Comparison of ENCODE assay signal across 9 mouse cellular contexts in genomic region chr12:25924526-25924925, GRCm38 (mm10).
DNase-seq lines count a peak whose midpoint lies in the region; ATAC-seq and TF ChIP-seq lines count a peak whose summit lies in the region.
"Had no signal": no experiment of that assay in that cellular context is flagged by ENCODE, and none has a peak within 500 bp of the region (broad histone marks: within the 10 kb centered on the region; RNA-seq: fewer than 3 reads in every experiment).

No protein-coding gene starts in this region.

- peak; percentile 82 for DNase-seq in brain, embryonic 14.5 days (ENCODE audit: low read depth)
- DNase-seq in forebrain, postnatal 0 days, result peak; percentile 55
- peak; percentile 47 for DNase-seq in layer of hippocampus, adult 9-11 months
- no peak for DNase-seq in heart, adult 18-20 months
- DNase-seq in adrenal gland, postnatal 14 days, result no peak
- no peak for DNase-seq in gastrocnemius, postnatal 14 days
- DNase-seq: gastrocnemius, adult 2 months; lung, postnatal 4 days had no signal

- peak; percentile 81 for ATAC-seq in forebrain, postnatal 0 days
- ATAC-seq in neural tube, embryonic 14.5 days (ENCODE audit: low read depth), result peak; percentile 51; the same call in 1 of the 2 replicates

- peak overlapping the region; percentile 68; the same call in 1 of the 2 replicates for H3K27ac ChIP-seq in forebrain, postnatal 0 days (ENCODE audit: low read depth, low read length)
- no peak overlapping the region for H3K27ac ChIP-seq in neural tube, embryonic 14.5 days (ENCODE audit: low read depth, low read length)
- H3K27ac ChIP-seq: gastrocnemius, adult 2 months had no signal

- H3K27me3 ChIP-seq in forebrain, postnatal 0 days (ENCODE audit: insufficient read depth, low read length), result no peaks in the 10 kb centered on the region
- H3K27me3 ChIP-seq in neural tube, embryonic 14.5 days (ENCODE audit: control insufficient read depth, insufficient read depth, low read length), result no peaks in the 10 kb centered on the region

- no peaks in the 10 kb centered on the region for H3K36me3 ChIP-seq in forebrain, postnatal 0 days (ENCODE audit: insufficient read depth)
- no peaks in the 10 kb centered on the region for H3K36me3 ChIP-seq in neural tube, embryonic 14.5 days (ENCODE audit: control insufficient read depth, insufficient read depth, low read length)

- H3K9me3 ChIP-seq in forebrain, postnatal 0 days (ENCODE audit: low read length), result no peaks in the 10 kb centered on the region
- no peaks in the 10 kb centered on the region for H3K9me3 ChIP-seq in neural tube, embryonic 14.5 days (ENCODE audit: control insufficient read depth, low read length)

- intact Hi-C loops in gastrocnemius, postnatal 14 days (cut with DNase I; ENCODE audit: low total_unique reads), result no loop called here

- peaks cover 5% of the 10 kb centered on the region for H3K4me1 ChIP-seq in forebrain, postnatal 0 days (ENCODE audit: insufficient read depth)
- peaks cover 8% of the 10 kb centered on the region for H3K4me1 ChIP-seq in neural tube, embryonic 14.5 days (ENCODE audit: control insufficient read depth, insufficient read depth, low read length)

- TF ChIP-seq CTCF in brain, embryonic 14.5 days (IDR thresholded peaks at IDR 0.05; ENCODE audit: borderline replicate concordance, extremely low read depth, insufficient read depth, insufficient read length), result no peak
- TF ChIP-seq CTCF in forebrain, postnatal 0 days (IDR thresholded peaks at IDR 0.05; ENCODE audit: low read depth), result no peak

- WGBS in forebrain, postnatal 0 days, result 31% methylated on average over 9 of the region's 9 CpGs
- 49% methylated on average over 9 of the region's 9 CpGs for WGBS in neural tube, embryonic 14.5 days

- H3K4me2 ChIP-seq in forebrain, postnatal 0 days (ENCODE audit: low read depth), result no peak overlapping the region
- no peak overlapping the region for H3K4me2 ChIP-seq in neural tube, embryonic 14.5 days (ENCODE audit: low read depth, low read length)

- H3K4me3 ChIP-seq in forebrain, postnatal 0 days (ENCODE audit: low read depth, low read length), result no peak overlapping the region
- H3K4me3 ChIP-seq in neural tube, embryonic 14.5 days (ENCODE audit: low read depth, low read length), result no peak overlapping the region
- H3K4me3 ChIP-seq: gastrocnemius, adult 2 months had no signal

- no peak for TF ChIP-seq POLR2A in brain, embryonic 14.5 days (IDR thresholded peaks at IDR 0.05; ENCODE audit: borderline replicate concordance, extremely low read depth, insufficient read depth, insufficient read length, poor library complexity, severe bottlenecking)

- H3K9ac ChIP-seq in forebrain, postnatal 0 days, result no peak overlapping the region
- no peak overlapping the region for H3K9ac ChIP-seq in neural tube, embryonic 14.5 days (replicated peaks; ENCODE audit: low read depth, low read length)

Comparison
In these comparisons a context has a peak if more than half of its experiments do, and no peak if none do; other contexts are left out.
1. DNase-seq: peak in brain, embryonic 14.5 days (single experiment), forebrain, postnatal 0 days (single experiment) and layer of hippocampus, adult 9-11 months (single experiment); none in heart, adult 18-20 months (0 of 2), adrenal gland, postnatal 14 days (single experiment) and gastrocnemius, postnatal 14 days (single experiment).